Mouse (Mus musculus): ENCODE data around the gene Zic1.

Zic1 gene

GRCm38 (mm10) chr9:91366226-91366998 is 802 bp upstream of the Zic1 start:
- no peak for DNase-seq

GRCm38 (mm10) chr9:91364971-91365501 is 574 bp downstream of the Zic1 start:
- DNase-seq = no peak

GRCm38 (mm10) chr9:91364127-91364970 is 1.3 kb downstream of the Zic1 start:
- no peak for DNase-seq

GRCm38 (mm10) chr9:91363814-91364126 is 1.8 kb downstream of the Zic1 start:
- DNase-seq = no peak

- no peak for DNase-seq
These were observed 2.4 kb downstream of the Zic1 start for GRCm38 (mm10) chr9:91363011-91363730.

- DNase-seq = no peak
These were observed 3.6 kb downstream of the Zic1 start, which contains the start of gene Zic4 for GRCm38 (mm10) chr9:91361856-91362601. TSS of gene Zic4 (plus strand) at chr9:91362413.

- DNase-seq = no peak
These were observed 4.4 kb downstream of the Zic1 start for GRCm38 (mm10) chr9:91361033-91361855.

GRCm38 (mm10) chr9:91360151-91361032 is 5.2 kb downstream of the Zic1 start:
- no peak for DNase-seq

- no peak for DNase-seq
These were observed 6.5 kb downstream of the Zic1 start for GRCm38 (mm10) chr9:91358851-91359687.

- DNase-seq = no peak
These were observed 8.3 kb downstream of the Zic1 start for GRCm38 (mm10) chr9:91357321-91357720.

- DNase-seq = no peak
These were observed 9.3 kb downstream of the Zic1 start for GRCm38 (mm10) chr9:91356353-91356740.

- peak; percentile 34 for DNase-seq
These were observed 9.8 kb downstream of the Zic1 start for GRCm38 (mm10) chr9:91355629-91356352.

GRCm38 (mm10) chr9:91355270-91355589 is 10.4 kb downstream of the Zic1 start:
- no peak for DNase-seq

- no peak for DNase-seq
These were observed 11.0 kb downstream of the Zic1 start for GRCm38 (mm10) chr9:91354434-91355269.

GRCm38 (mm10) chr9:91353551-91354433 is 11.8 kb downstream of the Zic1 start:
- DNase-seq = no peak

- no peak for DNase-seq
These were observed 12.8 kb downstream of the Zic1 start for GRCm38 (mm10) chr9:91352786-91353185.

- no peak for DNase-seq
These were observed 13.6 kb downstream of the Zic1 start for GRCm38 (mm10) chr9:91351961-91352411.

All from right cerebral cortex, postnatal 14 days (tissue).